Mouse (Mus musculus) T-helper 2 cell (primary cell): Measurements from ENCODE around the gene Thsd4.

ENCODE experiments used
- in situ Hi-C: fragments of 300-600 bp; cut with MboI, MseI; formaldehyde crosslinking; loops from one replicate; pipeline ENCODE4 v1.15.1; 2025; ENCODE audit warnings: high pct_unique_total_duplicates

Gene Thsd4

GRCm38 (mm10) chr9:60456651-60457050 is 65.2 kb downstream of the Thsd4 start:
- in situ Hi-C loops, result no loop called here

- in situ Hi-C loops, result no loop called here
Observed at GRCm38 (mm10) chr9:60454406-60455076, 67.3 kb downstream of the Thsd4 start.

GRCm38 (mm10) chr9:60449498-60449897 is 72.3 kb downstream of the Thsd4 start:
- in situ Hi-C loops, result loop anchor here (25.0 kb wide), 1 partner anchor 737 kb away; no protein-coding TSS in a partner anchor

GRCm38 (mm10) chr9:60445821-60446220 is 76.0 kb downstream of the Thsd4 start:
- in situ Hi-C loops, result loop anchor here (25.0 kb wide), 1 partner anchor 734 kb away; no protein-coding TSS in a partner anchor

GRCm38 (mm10) chr9:60441274-60441902 is 80.5 kb downstream of the Thsd4 start:
- in situ Hi-C loops, result loop anchor here (25.0 kb wide), 1 partner anchor 729 kb away; no protein-coding TSS in a partner anchor

- in situ Hi-C loops, result loop anchor here (25.0 kb wide), 1 partner anchor 728 kb away; no protein-coding TSS in a partner anchor
Observed at GRCm38 (mm10) chr9:60440506-60440905, 81.3 kb downstream of the Thsd4 start.

GRCm38 (mm10) chr9:60436246-60436645 is 85.6 kb downstream of the Thsd4 start:
- in situ Hi-C loops, result loop anchor here (25.0 kb wide), 1 partner anchor 724 kb away; no protein-coding TSS in a partner anchor

GRCm38 (mm10) chr9:60434093-60434492 is 87.8 kb downstream of the Thsd4 start:
- in situ Hi-C loops, result loop anchor here (25.0 kb wide), 1 partner anchor 722 kb away; no protein-coding TSS in a partner anchor

- in situ Hi-C loops, result loop anchor here (25.0 kb wide), 1 partner anchor 720 kb away; no protein-coding TSS in a partner anchor
Observed at GRCm38 (mm10) chr9:60431924-60432323, 89.9 kb downstream of the Thsd4 start.

- in situ Hi-C loops, result loop anchor here (25.0 kb wide), 1 partner anchor 718 kb away; no protein-coding TSS in a partner anchor
Observed at GRCm38 (mm10) chr9:60430017-60430416, 91.8 kb downstream of the Thsd4 start.

GRCm38 (mm10) chr9:60414076-60414755 is 107.6 kb downstream of the Thsd4 start:
- in situ Hi-C loops, result no loop called here

GRCm38 (mm10) chr9:60410872-60411635 is 110.8 kb downstream of the Thsd4 start:
- in situ Hi-C loops, result no loop called here

- in situ Hi-C loops, result no loop called here
Observed at GRCm38 (mm10) chr9:60407374-60407773, 114.5 kb downstream of the Thsd4 start.

- in situ Hi-C loops, result no loop called here
Observed at GRCm38 (mm10) chr9:60405777-60406176, 116.1 kb downstream of the Thsd4 start.

- in situ Hi-C loops, result no loop called here
Observed at GRCm38 (mm10) chr9:60402681-60403080, 119.2 kb downstream of the Thsd4 start.

GRCm38 (mm10) chr9:60400001-60400400 is 121.8 kb downstream of the Thsd4 start:
- in situ Hi-C loops, result no loop called here

GRCm38 (mm10) chr9:60398073-60398472 is 123.8 kb downstream of the Thsd4 start:
- in situ Hi-C loops, result loop anchor here (10.0 kb wide), 1 partner anchor 513 kb away; no protein-coding TSS in a partner anchor

GRCm38 (mm10) chr9:60396096-60396495 is 125.8 kb downstream of the Thsd4 start:
- in situ Hi-C loops, result loop anchor here (10.0 kb wide), 1 partner anchor 511 kb away; no protein-coding TSS in a partner anchor

GRCm38 (mm10) chr9:60392916-60393315 is 128.9 kb downstream of the Thsd4 start:
- in situ Hi-C loops, result loop anchor here (10.0 kb wide), 1 partner anchor 508 kb away; no protein-coding TSS in a partner anchor

GRCm38 (mm10) chr9:60384751-60385150 is 137.1 kb downstream of the Thsd4 start:
- in situ Hi-C loops, result no loop called here

- in situ Hi-C loops, result no loop called here
Observed at GRCm38 (mm10) chr9:60382941-60383340, 138.9 kb downstream of the Thsd4 start.
